Mouse (Mus musculus) midbrain, embryonic 11.5 days (tissue): ENCODE data around the gene Trmt11. TPM values are rescaled to one million over a fixed set of nuclear protein-coding genes. Genes with fewer than 3 reads are reported as not detected.

Experiments used
- ATAC-seq: fragments of 200-750 bp; cut with Nextera tagmentation; 2 replicates; pipeline ENCODE4 v1.8.0; 2017; ENCODE audit warnings: moderate TSS enrichment, moderate library complexity; ENCODE audit not compliant: low FRiP score
- DNase-seq: peaks from one replicate; pipeline ENCODE4 v3.0.0; 2015; ENCODE audit warnings: low spot score; ENCODE audit errors: missing footprints
- H3K27ac ChIP-seq: fragments of 300-500 bp; sonication (generic); 2 replicates; pipeline ENCODE4 v1.5.1; 2014; ENCODE audit warnings: low read depth, low read length
- H3K27me3 ChIP-seq: fragments of 300-500 bp; sonication (generic); 2 replicates; pipeline ENCODE4 v1.6.1; 2014; ENCODE audit warnings: mild to moderate bottlenecking, low read length, moderate library complexity, mixed read lengths; ENCODE audit not compliant: control insufficient read depth, insufficient read depth
- H3K36me3 ChIP-seq: fragments of 300-500 bp; sonication (generic); 2 replicates; pipeline ENCODE4 v1.6.1; 2014; ENCODE audit warnings: mild to moderate bottlenecking, low read length, moderate library complexity, mixed read lengths; ENCODE audit not compliant: control insufficient read depth, insufficient read depth
- H3K4me1 ChIP-seq: fragments of 300-500 bp; sonication (generic); 2 replicates; pipeline ENCODE4 v1.6.1; 2014; ENCODE audit warnings: low read length; ENCODE audit not compliant: control insufficient read depth, insufficient read depth
- H3K4me2 ChIP-seq: fragments of 300-500 bp; sonication (generic); 2 replicates; pipeline ENCODE4 v1.6.1; 2014; ENCODE audit warnings: mild to moderate bottlenecking, moderate library complexity
- H3K4me3 ChIP-seq: fragments of 300-500 bp; sonication (generic); 2 replicates; pipeline ENCODE4 v1.5.1; 2014; ENCODE audit warnings: low read depth, low read length
- H3K9ac ChIP-seq: fragments of 300-500 bp; sonication (generic); 2 replicates; pipeline ENCODE4 v1.6.1; 2014; ENCODE audit warnings: low read length
- H3K9me3 ChIP-seq: fragments of 300-500 bp; sonication (generic); 2 replicates; pipeline ENCODE4 v1.6.1; 2016; ENCODE audit warnings: low read length; ENCODE audit not compliant: control insufficient read depth
- WGBS: fragments of 180-500 bp; shearing (Covaris S2); extraction: QIAGEN DNeasy Blood & Tissue Kit; methylation state at CpG from one replicate; pipeline ENCODE4 v1.1.7; 2014; 5-methylcytosine and 5-hydroxymethylcytosine counted together
- polyA plus RNA-seq: library from polyadenylated mRNA; unstranded; fragments of >200 nt; fragmentation: Nextera tagmentation; extraction: Ambion mirVana; gene quantifications from 2 replicates; pipeline ENCODE4 v1.2.1, GENCODE M21; 2014

The Trmt11 gene
- polyA plus RNA-seq, 1 experiment from 2014 or later = 27.8 TPM

- Histone ChIP-seq H3K9me3 (no peaks in the 10 kb centered on the region), H3K27me3 (no peaks in the 10 kb centered on the region), H3K9ac (no peak overlapping the region), H3K27ac (no peak overlapping the region), H3K4me1 (no peaks in the 10 kb centered on the region), H3K4me2 (no peak overlapping the region), H3K36me3 (no peaks in the 10 kb centered on the region), H3K4me3 (no peak overlapping the region)
- DNase-seq = no peak
- ATAC-seq = no peak
- WGBS = 81% methylated on average over 5 of the region's 5 CpGs
Observed at GRCm38 (mm10) chr10:30624161-30625019, 23.8 kb upstream of the Trmt11 start.

- ATAC-seq = no peak
Observed at GRCm38 (mm10) chr10:30622928-30623327, 22.4 kb upstream of the Trmt11 start.

GRCm38 (mm10) chr10:30618918-30619210 lies 18.3 kb upstream of the Trmt11 start:
- Histone ChIP-seq H3K4me2 (peak overlapping the region; percentile 53), H3K9ac (peak overlapping the region; percentile 73), H3K4me1 (no peaks in the 10 kb centered on the region), H3K27me3 (no peaks in the 10 kb centered on the region), H3K4me3 (peak overlapping the region; percentile 64), H3K9me3 (no peaks in the 10 kb centered on the region), H3K36me3 (no peaks in the 10 kb centered on the region), H3K27ac (no peak overlapping the region)
- DNase-seq (peak; percentile 85), ATAC-seq (no peak)
- 47% methylated on average over 3 of the region's 3 CpGs for WGBS

More at GRCm38 (mm10) chr10:30622928-30623327, 22.4 kb upstream of the Trmt11 start:
- DNase-seq = no peak
- Histone ChIP-seq H3K4me3 (no peak overlapping the region), H3K9ac (no peak overlapping the region), H3K9me3 (no peaks in the 10 kb centered on the region), H3K36me3 (no peaks in the 10 kb centered on the region), H3K4me1 (no peaks in the 10 kb centered on the region), H3K27me3 (no peaks in the 10 kb centered on the region), H3K4me2 (no peak overlapping the region), H3K27ac (no peak overlapping the region)

- DNase-seq (peak; percentile 100), ATAC-seq (peak; percentile 100)
- peak overlapping the region; percentile 70 for H3K27ac ChIP-seq
- H3K4me2 ChIP-seq = peak overlapping the region; percentile 53
- no peaks in the 10 kb centered on the region for H3K27me3 ChIP-seq
- H3K4me3 ChIP-seq = peak overlapping the region; percentile 64
- no peaks in the 10 kb centered on the region for H3K36me3 ChIP-seq
- WGBS = 2% methylated on average over 49 of the region's 49 CpGs
- no peaks in the 10 kb centered on the region for H3K9me3 ChIP-seq
- H3K9ac ChIP-seq = peak overlapping the region; percentile 73
- no peaks in the 10 kb centered on the region for H3K4me1 ChIP-seq
Observed at GRCm38 (mm10) chr10:30618091-30618917, 17.8 kb upstream of the Trmt11 start.

GRCm38 (mm10) chr10:30613039-30613438 lies 12.5 kb upstream of the Trmt11 start:
- Histone ChIP-seq H3K4me2 (no peak overlapping the region), H3K4me3 (no peak overlapping the region), H3K36me3 (no peaks in the 10 kb centered on the region), H3K9me3 (no peaks in the 10 kb centered on the region), H3K9ac (no peak overlapping the region), H3K4me1 (no peaks in the 10 kb centered on the region), H3K27me3 (no peaks in the 10 kb centered on the region), H3K27ac (no peak overlapping the region)
- ATAC-seq (no peak), DNase-seq (no peak)
- WGBS = 86% methylated on average over 4 of the region's 4 CpGs

GRCm38 (mm10) chr10:30609614-30610013 lies 9.1 kb upstream of the Trmt11 start:
- Histone ChIP-seq H3K27ac (no peak overlapping the region), H3K9ac (no peak overlapping the region), H3K4me1 (no peaks in the 10 kb centered on the region), H3K4me2 (no peak overlapping the region), H3K27me3 (no peaks in the 10 kb centered on the region), H3K4me3 (no peak overlapping the region), H3K36me3 (no peaks in the 10 kb centered on the region), H3K9me3 (no peaks in the 10 kb centered on the region)
- no peak for DNase-seq
- no peak for ATAC-seq

GRCm38 (mm10) chr10:30608109-30608508 lies 7.6 kb upstream of the Trmt11 start:
- H3K36me3 ChIP-seq = no peaks in the 10 kb centered on the region
- no peaks in the 10 kb centered on the region for H3K9me3 ChIP-seq
- WGBS = 75% methylated on average over 2 of the region's 2 CpGs
- H3K4me3 ChIP-seq = no peak overlapping the region
- H3K27ac ChIP-seq = no peak overlapping the region
- no peak overlapping the region for H3K4me2 ChIP-seq
- no peak for ATAC-seq
- H3K9ac ChIP-seq = no peak overlapping the region
- no peak for DNase-seq
- no peaks in the 10 kb centered on the region for H3K27me3 ChIP-seq
- no peaks in the 10 kb centered on the region for H3K4me1 ChIP-seq

- peak overlapping the region; percentile 85 for H3K9ac ChIP-seq
- H3K36me3 ChIP-seq = peaks cover 3% of the 10 kb centered on the region; the same call in 1 of the 2 replicates
- H3K27ac ChIP-seq = peak overlapping the region; percentile 66
- H3K27me3 ChIP-seq = no peaks in the 10 kb centered on the region
- peak overlapping the region; percentile 62 for H3K4me2 ChIP-seq
- ATAC-seq (peak; percentile 91), DNase-seq (peak; percentile 96)
- WGBS = under 1% methylated on average over 27 of the region's 27 CpGs
- H3K9me3 ChIP-seq = no peaks in the 10 kb centered on the region
- peak overlapping the region; percentile 78 for H3K4me3 ChIP-seq
- H3K4me1 ChIP-seq = peaks cover 3% of the 10 kb centered on the region; the same call in 1 of the 2 replicates
Observed at GRCm38 (mm10) chr10:30600094-30600534, 435 bp downstream of the Trmt11 start.

GRCm38 (mm10) chr10:30587037-30587436 lies 13.5 kb downstream of the Trmt11 start:
- Histone ChIP-seq H3K9me3 (no peaks in the 10 kb centered on the region), H3K4me1 (no peaks in the 10 kb centered on the region), H3K4me3 (no peak overlapping the region), H3K36me3 (no peaks in the 10 kb centered on the region; the same call in 1 of the 2 replicates), H3K9ac (no peak overlapping the region), H3K27me3 (no peaks in the 10 kb centered on the region), H3K4me2 (no peak overlapping the region), H3K27ac (no peak overlapping the region)
- ATAC-seq = no peak
- 83% methylated on average over 5 of the region's 5 CpGs for WGBS
- no peak for DNase-seq
